ENCODE assay signal across 14 mouse cellular contexts in the genomic region with DNA sequence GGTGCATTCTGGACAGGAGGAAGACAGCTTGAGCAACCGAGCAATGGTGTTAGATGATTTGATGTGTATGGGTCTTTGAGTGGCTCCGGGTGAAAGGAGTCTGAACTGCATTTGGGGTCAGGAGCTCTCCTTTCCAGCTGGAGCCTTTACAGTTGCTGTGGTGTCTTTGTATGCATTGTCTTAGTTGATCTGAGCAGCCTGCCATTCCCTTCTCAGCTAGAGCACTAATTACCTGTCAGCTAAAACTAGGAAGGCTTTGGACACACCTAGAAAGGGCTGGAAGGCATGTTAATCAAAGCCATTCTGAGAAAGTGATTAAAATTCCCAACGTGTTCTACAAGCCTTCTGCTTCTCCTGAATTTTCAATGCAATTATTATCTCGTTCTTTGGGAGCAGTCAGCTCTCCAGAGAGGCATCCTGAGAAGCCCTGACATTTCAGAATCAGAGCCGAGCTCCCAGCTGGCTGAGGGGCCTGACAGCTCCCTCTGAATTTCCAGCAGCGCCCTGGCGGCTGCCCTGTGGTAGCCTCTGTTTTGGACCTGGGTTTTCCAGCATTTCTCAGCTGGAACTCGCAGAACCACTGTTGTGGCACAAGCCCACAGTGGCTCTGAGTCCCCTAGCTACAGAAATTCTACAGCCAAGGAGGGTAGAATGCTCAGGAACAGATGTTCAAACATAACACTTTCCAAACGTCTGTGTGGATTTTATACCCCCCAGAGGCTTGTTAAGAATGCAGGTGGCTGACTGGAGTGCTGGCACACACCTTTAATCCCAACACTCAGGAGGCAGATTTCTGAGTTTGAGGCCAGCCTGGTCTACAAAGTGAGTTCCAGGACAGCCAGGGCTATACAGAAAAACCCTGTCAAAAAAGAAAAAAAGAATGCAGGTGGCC.
A peak's percentile ranks its signal among the peaks of the same experiment; 100 is the strongest.
DNase-seq lines count a peak whose midpoint lies in the region; ATAC-seq lines count a peak whose summit lies in the region.
"Had no signal": no experiment of that assay in that cellular context is flagged by ENCODE, and none has a peak within 500 bp of the region (broad histone marks: within the 10 kb centered on the region; RNA-seq: fewer than 3 reads in every experiment).

No protein-coding gene starts in this region.

- H3K27me3 ChIP-seq in hindbrain, embryonic 14.5 days (ENCODE audit: control insufficient read depth, insufficient read depth, low read length), result no peaks in the 10 kb centered on the region
- H3K27me3 ChIP-seq in neural tube, embryonic 15.5 days (replicated peaks), result no peaks in the 10 kb centered on the region
- H3K27me3 ChIP-seq: Patski had no signal

- peak; percentile 13 for DNase-seq in right cerebral cortex, postnatal 4 days
- no peak for DNase-seq in right cerebral cortex, adult 2 months (ENCODE audit: low spot score in 2 of 2)
- peak; percentile 46 for DNase-seq in hindbrain, embryonic 14.5 days (ENCODE audit: low spot score)
- DNase-seq in lung, postnatal 25 days (ENCODE audit: low spot score), result peak; percentile 7
- DNase-seq in adrenal gland, postnatal 14 days, result no peak
- no peak for DNase-seq in urinary bladder, postnatal 25 days (ENCODE audit: low spot score)
- DNase-seq in spleen, adult 18-20 months, result no peak
- DNase-seq: adrenal gland, postnatal 25 days; cerebellum, postnatal 25 days; heart, adult 2 months; right cerebral cortex, postnatal 25 days had no signal

- peak overlapping the region; percentile 81 for H3K27ac ChIP-seq in hindbrain, embryonic 14.5 days
- H3K27ac ChIP-seq in neural tube, embryonic 15.5 days (replicated peaks), result no peak overlapping the region
- H3K27ac ChIP-seq: heart, adult 2 months had no signal

- H3K4me3 ChIP-seq in hindbrain, embryonic 14.5 days (replicated peaks; ENCODE audit: low read length), result no peak overlapping the region
- H3K4me3 ChIP-seq in neural tube, embryonic 15.5 days (replicated peaks), result no peak overlapping the region
- H3K4me3 ChIP-seq: heart, adult 2 months had no signal

- H3K4me2 ChIP-seq in hindbrain, embryonic 14.5 days (replicated peaks), result no peak overlapping the region
- no peak overlapping the region for H3K4me2 ChIP-seq in neural tube, embryonic 15.5 days

- ATAC-seq in hindbrain, embryonic 14.5 days (ENCODE audit: low FRiP score), result peak; percentile 73
- ATAC-seq in neural tube, embryonic 15.5 days (ENCODE audit: low FRiP score), result peak; percentile 38; the same call in 1 of the 2 replicates
- ATAC-seq: CD4-positive, CD25-positive, alpha-beta regulatory T cell, adult 4 months; Patski had no signal

- 9% methylated on average over 9 of the region's 9 CpGs for WGBS in hindbrain, embryonic 14.5 days
- WGBS in neural tube, embryonic 15.5 days, result 22% methylated on average over 9 of the region's 9 CpGs

- no peaks in the 10 kb centered on the region for H3K36me3 ChIP-seq in hindbrain, embryonic 14.5 days (replicated peaks; ENCODE audit: control insufficient read depth, insufficient read depth)
- no peaks in the 10 kb centered on the region for H3K36me3 ChIP-seq in neural tube, embryonic 15.5 days

- H3K9ac ChIP-seq in hindbrain, embryonic 14.5 days, result no peak overlapping the region; the same call in 1 of the 2 replicates
- H3K9ac ChIP-seq in neural tube, embryonic 15.5 days (replicated peaks), result 0 out of 2 replicates have a peak overlapping the region, but pooled peaks have one; percentile 10

- H3K9me3 ChIP-seq in hindbrain, embryonic 14.5 days (ENCODE audit: control insufficient read depth, low read length), result no peaks in the 10 kb centered on the region
- H3K9me3 ChIP-seq in neural tube, embryonic 15.5 days (replicated peaks), result no peaks in the 10 kb centered on the region

- H3K4me1 ChIP-seq in hindbrain, embryonic 14.5 days (replicated peaks; ENCODE audit: control insufficient read depth, insufficient read depth, low read length), result peaks cover 18% of the 10 kb centered on the region
- 0 out of 2 replicates have a peak, but pooled peaks cover 9% of the 10 kb centered on the region for H3K4me1 ChIP-seq in neural tube, embryonic 15.5 days

Comparison
In these comparisons a context has a peak if more than half of its experiments do, and no peak if none do; other contexts are left out.
1. DNase-seq: peak in right cerebral cortex, postnatal 4 days (single experiment), hindbrain, embryonic 14.5 days (single experiment) and lung, postnatal 25 days (single experiment); none in right cerebral cortex, adult 2 months (0 of 2), adrenal gland, postnatal 14 days (single experiment), urinary bladder, postnatal 25 days (single experiment) and spleen, adult 18-20 months (0 of 2).